Mouse (Mus musculus) kidney, postnatal 0 days (tissue): ENCODE data around the gene Ppcdc. TPM values are rescaled to one million over a fixed set of nuclear protein-coding genes. Genes with fewer than 3 reads are reported as not detected.

Experiments
- ATAC-seq: fragments of 200-750 bp; cut with Nextera tagmentation; replicated peaks from 2 replicates; pipeline ENCODE4 v1.8.0; 2017; ENCODE audit warnings: low read depth, moderate number of reproducible peaks, moderate TSS enrichment, moderate library complexity; ENCODE audit not compliant: low FRiP score
- DNase-seq: peaks from one replicate; pipeline ENCODE4 v3.0.0-alpha.2; 2016; ENCODE audit warnings: low spot score
- H3K27ac ChIP-seq: fragments of 300-500 bp; sonication (generic); 2 replicates; pipeline ENCODE4 v1.5.1; 2014; ENCODE audit warnings: mild to moderate bottlenecking
- H3K27me3 ChIP-seq: fragments of 300-500 bp; sonication (generic); 2 replicates; pipeline ENCODE4 v1.6.1; 2014; ENCODE audit warnings: low read length, mixed read lengths; ENCODE audit not compliant: insufficient read depth
- H3K36me3 ChIP-seq: fragments of 300-500 bp; sonication (generic); 2 replicates; pipeline ENCODE4 v1.6.1; 2014; ENCODE audit warnings: low read length, mixed read lengths; ENCODE audit not compliant: insufficient read depth
- H3K4me1 ChIP-seq: fragments of 300-500 bp; sonication (generic); replicated peaks from 2 replicates; pipeline ENCODE4 v1.6.1; 2014; ENCODE audit warnings: antibody characterized with exemption, low read length, mixed read lengths; ENCODE audit not compliant: insufficient read depth
- H3K4me2 ChIP-seq: fragments of 300-500 bp; sonication (generic); 2 replicates; pipeline ENCODE4 v1.6.1; 2014; ENCODE audit warnings: mild to moderate bottlenecking, low read length, moderate library complexity, mixed read lengths
- H3K4me3 ChIP-seq: fragments of 300-500 bp; sonication (generic); replicated peaks from 2 replicates; pipeline ENCODE4 v1.5.1; 2014; ENCODE audit warnings: low read depth, low read length
- H3K9ac ChIP-seq: fragments of 300-500 bp; sonication (generic); 2 replicates; pipeline ENCODE4 v1.6.1; 2014; ENCODE audit warnings: low read depth, low read length
- H3K9me3 ChIP-seq: fragments of 300-500 bp; sonication (generic); replicated peaks from 2 replicates; pipeline ENCODE4 v1.6.1; 2016; ENCODE audit warnings: low read length, inconsistent platforms, mixed read lengths
- CTCF ChIP-seq: IDR thresholded peaks from 2 replicates; pipeline ENCODE4 v1.5.1; 2016; ENCODE audit warnings: antibody characterized with exemption, low read depth, mild to moderate bottlenecking, moderate library complexity
- WGBS: fragments of 180-500 bp; shearing (Covaris S2); extraction: QIAGEN DNeasy Blood & Tissue Kit; methylation state at CpG from one replicate; pipeline ENCODE4 v1.1.7; 2014; 5-methylcytosine and 5-hydroxymethylcytosine counted together
- polyA plus RNA-seq: library from polyadenylated mRNA; unstranded; fragments of >200 nt; fragmentation: Nextera tagmentation; extraction: Ambion mirVana; gene quantifications from 2 replicates; pipeline ENCODE4 v1.2.1, GENCODE M21; 2015

Ppcdc gene
- polyA plus RNA-seq, 1 experiment from 2014 or later, result 29.6 TPM

DNA sequence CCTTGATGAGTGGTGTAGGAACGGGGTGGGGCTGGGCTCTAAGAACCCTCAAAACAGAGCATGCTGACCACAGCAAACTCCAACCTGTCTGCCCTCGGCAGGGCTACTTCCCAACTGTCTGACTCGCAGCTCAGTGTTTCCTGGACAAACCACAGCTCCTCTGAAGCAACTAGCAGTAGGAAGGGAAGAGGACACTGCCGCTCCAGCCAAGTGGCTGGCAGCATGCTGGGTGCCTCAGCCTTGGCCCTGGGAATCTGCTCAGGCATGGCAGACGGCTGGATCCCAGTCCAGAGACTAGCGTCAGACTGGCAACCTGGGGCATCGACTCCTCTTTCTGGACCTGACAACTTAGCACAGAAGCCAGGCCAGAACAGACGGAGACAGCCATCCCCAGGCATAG is 22.6 kb downstream of the Ppcdc start:
- Histone ChIP-seq H3K4me3 (no peak overlapping the region), H3K9ac (no peak overlapping the region), H3K9me3 (no peaks in the 10 kb centered on the region), H3K4me2 (no peak overlapping the region), H3K36me3 (0 out of 2 replicates have a peak, but pooled peaks cover 8% of the 10 kb centered on the region), H3K27ac (no peak overlapping the region), H3K27me3 (no peaks in the 10 kb centered on the region), H3K4me1 (peaks cover 7% of the 10 kb centered on the region)
- no peak for TF ChIP-seq CTCF
- ATAC-seq (no peak), DNase-seq (no peak)
- WGBS, result 84% methylated on average over 8 of the region's 8 CpGs

DNA sequence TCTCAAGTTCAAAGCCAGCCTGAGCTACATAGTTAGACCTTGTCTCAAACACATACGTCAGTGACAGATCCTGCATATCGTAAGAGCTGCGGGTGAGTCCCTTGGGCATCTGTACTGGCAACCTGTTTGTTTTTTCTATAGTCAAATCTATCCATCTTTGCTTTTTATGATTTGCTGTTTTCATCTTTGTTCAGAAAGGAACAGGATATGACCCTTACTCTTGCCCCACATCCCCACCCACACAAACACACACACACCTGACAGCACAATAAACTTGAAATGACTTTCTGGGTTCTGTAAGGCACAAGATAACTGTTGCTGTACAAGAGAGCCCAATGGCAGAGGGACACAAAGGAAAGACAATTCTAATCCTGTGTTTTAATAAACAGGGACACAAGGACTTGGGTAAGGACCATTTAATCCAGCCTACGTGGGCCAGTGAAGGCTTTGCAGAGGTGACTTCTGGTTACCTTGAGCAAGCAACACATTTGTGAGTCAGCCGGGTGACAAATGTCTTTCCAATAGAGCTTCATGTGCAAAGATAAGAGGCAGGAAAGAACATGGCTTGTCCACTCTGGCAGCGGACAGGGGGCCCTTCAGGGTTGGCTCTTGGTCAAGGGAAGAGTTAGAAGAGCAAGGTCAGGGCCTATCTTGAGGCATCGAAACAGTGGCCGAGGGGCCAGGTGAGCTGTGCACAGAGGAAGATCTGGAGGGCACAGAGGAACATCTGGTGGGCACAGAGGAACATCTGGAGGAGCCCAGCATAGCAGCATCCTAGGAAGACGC is 32.6 kb downstream of the Ppcdc start:
- WGBS, result 84% methylated on average over 9 of the region's 9 CpGs
- H3K9me3 ChIP-seq, result no peaks in the 10 kb centered on the region
- no peak overlapping the region for H3K4me2 ChIP-seq
- H3K4me3 ChIP-seq, result no peak overlapping the region
- H3K9ac ChIP-seq, result no peak overlapping the region
- ATAC-seq, result no peak
- no peak for DNase-seq
- H3K36me3 ChIP-seq, result no peaks in the 10 kb centered on the region
- no peaks in the 10 kb centered on the region for H3K27me3 ChIP-seq
- H3K4me1 ChIP-seq, result no peaks in the 10 kb centered on the region
- no peak overlapping the region for H3K27ac ChIP-seq
- TF ChIP-seq CTCF, result no peak

DNA sequence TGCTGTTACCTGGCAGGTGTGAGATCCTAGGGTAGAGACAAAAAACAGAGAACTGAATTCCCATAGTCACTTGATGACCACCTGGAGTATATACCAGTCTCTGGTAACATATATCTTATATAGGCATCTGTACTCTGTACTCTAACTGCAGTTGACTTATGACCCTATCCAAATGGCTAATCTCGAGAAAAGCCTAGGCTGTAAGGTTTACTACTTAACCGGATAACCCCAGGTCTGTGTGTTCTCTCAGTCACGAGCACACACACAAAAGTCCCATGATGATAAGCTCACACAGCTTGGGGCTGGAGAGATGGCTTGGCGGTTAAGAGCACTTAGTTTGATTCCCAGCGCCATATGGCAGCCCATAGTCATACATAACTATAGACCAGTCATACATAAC is 33.5 kb downstream of the Ppcdc start:
- ATAC-seq, result no peak
- H3K4me2 ChIP-seq, result no peak overlapping the region

DNA sequence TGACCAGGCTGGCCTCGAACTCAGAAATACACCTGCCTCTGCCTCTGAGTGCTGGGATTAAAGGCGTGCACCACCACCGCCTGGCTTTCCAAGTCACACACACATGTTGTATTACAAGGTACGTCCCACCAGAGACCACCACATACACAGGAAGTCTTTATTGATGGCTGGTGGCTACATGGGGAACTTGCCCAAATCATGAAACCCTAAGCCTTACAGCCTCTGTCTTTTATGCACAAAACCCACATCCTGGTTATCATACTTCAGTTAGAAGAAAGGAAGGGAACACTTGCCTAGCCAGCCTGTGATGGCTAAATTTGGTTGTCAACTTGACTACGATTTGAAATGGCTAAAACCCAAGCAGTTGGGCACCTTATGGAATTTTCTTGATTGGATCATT is 35.9 kb downstream of the Ppcdc start:
- H3K36me3 ChIP-seq, result no peaks in the 10 kb centered on the region
- DNase-seq, result no peak
- no peak for ATAC-seq
- no peak overlapping the region for H3K9ac ChIP-seq
- no peaks in the 10 kb centered on the region for H3K4me1 ChIP-seq
- no peak overlapping the region for H3K4me3 ChIP-seq
- H3K27me3 ChIP-seq, result no peaks in the 10 kb centered on the region
- TF ChIP-seq CTCF, result no peak
- H3K9me3 ChIP-seq, result peaks cover 7% of the 10 kb centered on the region; the same call in 1 of the 2 replicates
- WGBS, result 90% methylated on average over 5 of the region's 5 CpGs
- H3K27ac ChIP-seq, result no peak overlapping the region
- H3K4me2 ChIP-seq, result no peak overlapping the region

More for the DNA sequence above, 33.5 kb downstream of the Ppcdc start:
- WGBS, result 80% methylated on average over 5 of the region's 5 CpGs
- Histone ChIP-seq H3K27ac (no peak overlapping the region), H3K4me3 (no peak overlapping the region), H3K36me3 (no peaks in the 10 kb centered on the region), H3K27me3 (no peaks in the 10 kb centered on the region), H3K9ac (no peak overlapping the region), H3K9me3 (no peaks in the 10 kb centered on the region), H3K4me1 (no peaks in the 10 kb centered on the region)
- TF ChIP-seq CTCF, result no peak
- DNase-seq, result no peak

DNA sequence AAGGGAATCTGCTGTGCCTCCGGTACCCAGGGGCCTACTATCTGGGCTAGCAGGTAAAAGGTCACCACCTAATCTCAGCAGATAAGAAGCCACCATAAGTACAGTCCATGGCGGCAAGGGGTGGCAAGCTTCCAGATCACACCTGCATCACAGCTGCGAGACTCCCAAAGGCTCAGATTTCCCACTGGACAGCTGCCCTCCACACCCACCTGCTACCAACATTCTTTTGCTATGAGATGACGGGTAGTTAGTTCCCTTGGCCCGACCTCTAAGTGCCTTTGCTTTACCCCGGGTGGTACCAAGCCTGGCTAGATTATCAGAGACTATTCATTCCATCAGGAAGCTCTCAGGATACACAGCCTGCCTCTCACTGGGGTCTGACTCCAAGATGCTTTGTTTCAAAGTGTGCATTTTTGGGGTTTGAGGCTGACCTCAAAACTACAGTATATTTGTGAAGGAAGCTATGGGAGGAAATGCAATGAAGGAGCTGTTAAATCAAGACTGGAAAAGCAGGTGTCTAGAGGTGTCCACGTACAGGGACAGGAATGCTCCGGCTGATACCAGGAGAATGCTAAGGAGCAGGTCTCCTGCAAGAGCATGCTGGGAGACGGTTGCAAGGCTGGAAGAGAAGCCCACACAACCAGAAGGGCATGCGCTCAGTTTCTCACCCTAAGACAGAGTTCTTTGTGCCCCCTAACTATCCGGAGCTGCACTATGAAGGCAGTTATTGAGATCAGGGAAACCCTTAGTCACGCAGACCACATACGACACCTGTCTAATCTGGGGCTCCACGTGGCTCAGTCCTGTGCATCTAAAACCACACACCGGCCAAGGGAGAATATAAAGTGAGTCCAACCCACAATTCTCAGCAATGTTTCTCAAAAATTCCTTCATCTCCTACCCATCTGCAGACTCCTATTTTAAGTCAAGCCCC is 37.3 kb downstream of the Ppcdc start:
- WGBS, result 72% methylated on average over 15 of the region's 15 CpGs

DNA sequence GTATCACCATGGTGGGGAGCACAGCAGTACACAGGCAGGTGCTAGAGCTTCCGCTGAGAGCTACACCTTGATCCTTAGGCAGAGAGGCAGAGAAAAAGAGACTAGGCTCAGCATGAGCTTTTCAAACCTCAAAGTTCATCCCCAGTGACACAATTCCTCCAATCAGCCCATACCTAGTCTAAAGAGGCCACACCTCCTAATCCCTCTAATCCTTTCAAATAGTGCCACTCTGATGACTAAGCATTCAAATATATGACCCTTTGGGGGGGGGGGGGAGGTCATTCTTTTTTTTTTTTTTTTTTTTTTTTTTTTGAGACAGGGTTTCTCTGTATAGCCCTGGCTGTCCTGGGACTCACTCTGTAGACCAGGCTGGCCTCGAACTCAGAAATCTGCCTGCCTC is 41.2 kb downstream of the Ppcdc start:
- Histone ChIP-seq H3K4me2 (no peak overlapping the region), H3K4me3 (no peak overlapping the region), H3K36me3 (no peaks in the 10 kb centered on the region), H3K4me1 (no peaks in the 10 kb centered on the region), H3K9me3 (peaks cover 7% of the 10 kb centered on the region; the same call in 1 of the 2 replicates), H3K27ac (no peak overlapping the region), H3K9ac (no peak overlapping the region), H3K27me3 (no peaks in the 10 kb centered on the region)
- no peak for ATAC-seq
- DNase-seq, result no peak
- no peak for TF ChIP-seq CTCF
- 98% methylated on average over 2 of the region's 2 CpGs for WGBS

More for the DNA sequence above, 37.3 kb downstream of the Ppcdc start:
- H3K9ac ChIP-seq, result no peak overlapping the region
- H3K4me3 ChIP-seq, result no peak overlapping the region
- no peak; the same call in 1 of the 2 replicates for ATAC-seq
- H3K36me3 ChIP-seq, result no peaks in the 10 kb centered on the region
- no peaks in the 10 kb centered on the region for H3K4me1 ChIP-seq
- no peak for TF ChIP-seq CTCF
- no peak for DNase-seq
- no peak overlapping the region for H3K27ac ChIP-seq
- no peaks in the 10 kb centered on the region for H3K27me3 ChIP-seq
- H3K4me2 ChIP-seq, result no peak overlapping the region
- peaks cover 7% of the 10 kb centered on the region; the same call in 1 of the 2 replicates for H3K9me3 ChIP-seq
